Mouse (Mus musculus) layer of hippocampus, postnatal 36 days (tissue): ENCODE data around the gene Ltbr. TPM values are rescaled to one million over a fixed set of nuclear protein-coding genes. Genes with fewer than 3 reads are reported as not detected.

Experiments
- DNase-seq, 2 experiments: peaks; one replicate each; pipeline ENCODE4 v3.0.0; 2022
- total RNA-seq, 2 experiments: library from RNA; stranded (reverse); gene quantifications; 2 replicates each; pipeline ENCODE4 v1.2.3; 2021

Gene Ltbr
- 1 to 10 TPM; 6.9 to 7.0 TPM for total RNA-seq

- peak in 1 of 2 experiments; percentile 29 for DNase-seq
Measured at GRCm38 (mm10) chr6:125313546-125314230, at the start of gene Ltbr. Gene Ltbr (minus strand): TSS chr6:125313885.

- no peak for DNase-seq
Measured at GRCm38 (mm10) chr6:125363021-125363420, 49.3 kb upstream of the Ltbr start.

- peak in 1 of 2 experiments; percentile 16 for DNase-seq
Measured at GRCm38 (mm10) chr6:125361467-125362291, 48.0 kb upstream of the Ltbr start.

GRCm38 (mm10) chr6:125360846-125361245 is 47.2 kb upstream of the Ltbr start:
- no peak for DNase-seq

- DNase-seq, result no peak
Measured at GRCm38 (mm10) chr6:125359999-125360398, 46.3 kb upstream of the Ltbr start.

- no peak for DNase-seq
Measured at GRCm38 (mm10) chr6:125357334-125357733, 43.6 kb upstream of the Ltbr start.

GRCm38 (mm10) chr6:125356264-125356663 is 42.6 kb upstream of the Ltbr start:
- no peak for DNase-seq

- no peak for DNase-seq
Measured at GRCm38 (mm10) chr6:125355197-125355741, 41.6 kb upstream of the Ltbr start.

- DNase-seq, result no peak
Measured at GRCm38 (mm10) chr6:125354352-125355151, 40.9 kb upstream of the Ltbr start.

- no peak for DNase-seq
Measured at GRCm38 (mm10) chr6:125353655-125354054, 40.0 kb upstream of the Ltbr start.

GRCm38 (mm10) chr6:125353221-125353620 is 39.5 kb upstream of the Ltbr start:
- DNase-seq, result no peak

- DNase-seq, result no peak
Measured at GRCm38 (mm10) chr6:125352811-125353210, 39.1 kb upstream of the Ltbr start.

GRCm38 (mm10) chr6:125352046-125352384 is 38.3 kb upstream of the Ltbr start:
- no peak for DNase-seq

- no peak for DNase-seq
Measured at GRCm38 (mm10) chr6:125351368-125352045, 37.8 kb upstream of the Ltbr start.

- DNase-seq, result no peak
Measured at GRCm38 (mm10) chr6:125350995-125351324, 37.3 kb upstream of the Ltbr start.

GRCm38 (mm10) chr6:125350231-125350994 is 36.7 kb upstream of the Ltbr start:
- DNase-seq, result no peak

GRCm38 (mm10) chr6:125349575-125350230 is 36.0 kb upstream of the Ltbr start:
- no peak for DNase-seq

- DNase-seq, result no peak
Measured at GRCm38 (mm10) chr6:125348721-125349574, 35.3 kb upstream of the Ltbr start, which contains the start of gene Tnfrsf1a. Gene Tnfrsf1a (plus strand): TSS chr6:125349362.

- no peak for DNase-seq
Measured at GRCm38 (mm10) chr6:125346029-125346428, 32.3 kb upstream of the Ltbr start.

GRCm38 (mm10) chr6:125345625-125346024 is 31.9 kb upstream of the Ltbr start:
- no peak for DNase-seq
